ENCODE assay signal across 8 mouse cellular contexts in the genomic region with DNA sequence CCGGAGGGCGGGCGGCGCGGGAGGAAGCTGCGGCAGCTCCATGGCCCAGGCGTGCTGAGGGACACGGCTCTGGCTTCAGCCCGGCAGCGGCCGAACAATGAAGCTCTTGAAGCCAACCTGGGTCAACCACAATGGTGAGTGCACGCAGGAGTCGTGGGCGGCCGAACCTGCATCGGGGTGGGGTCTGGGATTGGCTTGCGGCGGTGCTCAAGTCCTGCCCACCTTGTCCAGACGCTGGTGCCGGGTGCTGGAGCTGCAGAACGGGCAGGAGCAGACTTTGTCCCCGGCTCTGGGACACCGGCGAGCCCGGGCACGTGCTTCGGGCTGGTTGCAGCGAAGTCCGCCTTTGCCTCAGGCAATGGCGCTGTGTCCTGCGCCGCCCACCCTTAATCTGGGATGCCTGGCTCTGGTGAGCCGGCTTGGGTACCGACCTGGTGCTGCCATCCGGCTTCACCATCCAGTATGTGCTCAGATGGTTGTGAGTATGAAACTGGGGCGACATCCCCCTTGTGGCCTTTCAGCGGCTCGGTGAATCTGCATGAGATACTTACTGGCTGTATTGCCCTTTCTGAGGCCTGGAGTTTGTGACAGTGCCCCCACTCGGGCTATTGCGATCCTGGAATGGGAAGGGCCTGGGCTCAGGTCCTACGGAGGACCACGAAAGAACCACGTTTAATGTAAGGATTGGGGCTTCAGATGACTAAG. TPM values are rescaled to one million over a fixed set of nuclear protein-coding genes. Genes with fewer than 3 reads are reported as not detected.
A peak's percentile ranks its signal among the peaks of the same experiment; 100 is the strongest.
DNase-seq lines count a peak whose midpoint lies in the region; ATAC-seq lines count a peak whose summit lies in the region.

No protein-coding gene starts in this region.

- peaks cover 15% of the 10 kb centered on the region for H3K4me1 ChIP-seq in embryonic facial prominence, embryonic 15.5 days
- no peaks in the 10 kb centered on the region; the same call in 1 of the 2 replicates for H3K4me1 ChIP-seq in heart, embryonic 11.5 days (ENCODE audit: control insufficient read depth, insufficient read depth, low read length)
- H3K4me1 ChIP-seq in kidney, embryonic 15.5 days, result peaks cover 28% of the 10 kb centered on the region
- H3K4me1 ChIP-seq in liver, embryonic 11.5 days (replicated peaks; ENCODE audit: control insufficient read depth, insufficient read depth, low read length), result peaks cover 9% of the 10 kb centered on the region
- H3K4me1 ChIP-seq in stomach, embryonic 15.5 days, result peaks cover 11% of the 10 kb centered on the region

- H3K4me3 ChIP-seq in embryonic facial prominence, embryonic 15.5 days (replicated peaks), result peak overlapping the region; percentile 98
- peak overlapping the region; percentile 84 for H3K4me3 ChIP-seq in heart, embryonic 11.5 days (ENCODE audit: low read depth, low read length)
- H3K4me3 ChIP-seq in kidney, embryonic 15.5 days (replicated peaks), result peak overlapping the region; percentile 86
- H3K4me3 ChIP-seq in liver, embryonic 11.5 days (ENCODE audit: low read depth, low read length), result peak overlapping the region; percentile 89
- peak overlapping the region; percentile 93 for H3K4me3 ChIP-seq in stomach, embryonic 15.5 days (replicated peaks)

- H3K36me3 ChIP-seq in embryonic facial prominence, embryonic 15.5 days, result peaks cover 18% of the 10 kb centered on the region
- peaks cover 23% of the 10 kb centered on the region for H3K36me3 ChIP-seq in heart, embryonic 11.5 days (ENCODE audit: control insufficient read depth, insufficient read depth, low read length)
- H3K36me3 ChIP-seq in kidney, embryonic 15.5 days, result peaks cover 54% of the 10 kb centered on the region
- peaks cover 14% of the 10 kb centered on the region for H3K36me3 ChIP-seq in liver, embryonic 11.5 days (ENCODE audit: control insufficient read depth, insufficient read depth, low read length)
- H3K36me3 ChIP-seq in stomach, embryonic 15.5 days, result peaks cover 10% of the 10 kb centered on the region

- peak overlapping the region; percentile 85 for H3K9ac ChIP-seq in embryonic facial prominence, embryonic 15.5 days
- peak overlapping the region; percentile 72 for H3K9ac ChIP-seq in heart, embryonic 11.5 days (ENCODE audit: low read depth, low read length)
- peak overlapping the region; percentile 96 for H3K9ac ChIP-seq in kidney, embryonic 15.5 days
- peak overlapping the region; percentile 93 for H3K9ac ChIP-seq in liver, embryonic 11.5 days (ENCODE audit: low read depth, low read length)
- H3K9ac ChIP-seq in stomach, embryonic 15.5 days, result peak overlapping the region; percentile 87

- peak overlapping the region; percentile 83 for H3K4me2 ChIP-seq in embryonic facial prominence, embryonic 15.5 days (replicated peaks)
- H3K4me2 ChIP-seq in heart, embryonic 11.5 days, result peak overlapping the region; percentile 68
- H3K4me2 ChIP-seq in kidney, embryonic 15.5 days, result peak overlapping the region; percentile 80
- peak overlapping the region; percentile 84 for H3K4me2 ChIP-seq in liver, embryonic 11.5 days
- H3K4me2 ChIP-seq in stomach, embryonic 15.5 days, result peak overlapping the region; percentile 80

- ATAC-seq in embryonic facial prominence, embryonic 15.5 days (ENCODE audit: insufficient number of reproducible peaks, low FRiP score, low TSS enrichment, low read depth), result peak; percentile 15; the same call in 1 of the 2 replicates
- ATAC-seq in heart, embryonic 11.5 days (replicated peaks; ENCODE audit: insufficient number of reproducible peaks, low FRiP score, low TSS enrichment), result peak; percentile 44
- peak; percentile 41 for ATAC-seq in kidney, embryonic 15.5 days (replicated peaks; ENCODE audit: low FRiP score)
- ATAC-seq in liver, embryonic 11.5 days (replicated peaks; ENCODE audit: low FRiP score), result peak; percentile 32
- ATAC-seq in monocyte, adult 5-6 weeks (replicated peaks; ENCODE audit: insufficient number of reproducible peaks, low FRiP score, low TSS enrichment, poor library complexity, severe bottlenecking), result 0 out of 2 replicates have a peak, but pooled peaks have one; percentile 10
- ATAC-seq in stomach, embryonic 15.5 days (ENCODE audit: insufficient read depth, low FRiP score, low read depth), result peak; percentile 5; the same call in 1 of the 2 replicates

- peak overlapping the region; percentile 97 for H3K27ac ChIP-seq in embryonic facial prominence, embryonic 15.5 days (replicated peaks)
- peak overlapping the region; percentile 89 for H3K27ac ChIP-seq in heart, embryonic 11.5 days (ENCODE audit: low read depth, low read length)
- peak overlapping the region; percentile 97 for H3K27ac ChIP-seq in kidney, embryonic 15.5 days
- H3K27ac ChIP-seq in liver, embryonic 11.5 days (ENCODE audit: low read depth, low read length), result peak overlapping the region; percentile 96
- H3K27ac ChIP-seq in stomach, embryonic 15.5 days, result peak overlapping the region; percentile 97

- under 1% methylated on average over 41 of the region's 43 CpGs for WGBS in embryonic facial prominence, embryonic 15.5 days
- under 1% methylated on average over 43 of the region's 43 CpGs for WGBS in heart, embryonic 11.5 days (ENCODE audit: insufficient replicate concordance)
- WGBS in kidney, embryonic 15.5 days, result 1% methylated on average over 42 of the region's 43 CpGs
- 0% methylated on average over 41 of the region's 43 CpGs for WGBS in liver, embryonic 11.5 days
- WGBS in stomach, embryonic 15.5 days, result under 1% methylated on average over 43 of the region's 43 CpGs

- no peaks in the 10 kb centered on the region for H3K9me3 ChIP-seq in embryonic facial prominence, embryonic 15.5 days (replicated peaks)
- no peaks in the 10 kb centered on the region for H3K9me3 ChIP-seq in heart, embryonic 11.5 days (replicated peaks; ENCODE audit: control insufficient read depth, low read length)
- no peaks in the 10 kb centered on the region for H3K9me3 ChIP-seq in kidney, embryonic 15.5 days (replicated peaks)
- H3K9me3 ChIP-seq in liver, embryonic 11.5 days (ENCODE audit: control insufficient read depth, low read length), result no peaks in the 10 kb centered on the region
- H3K9me3 ChIP-seq in stomach, embryonic 15.5 days, result no peaks in the 10 kb centered on the region

- no peaks in the 10 kb centered on the region for H3K27me3 ChIP-seq in embryonic facial prominence, embryonic 15.5 days
- no peaks in the 10 kb centered on the region for H3K27me3 ChIP-seq in heart, embryonic 11.5 days (ENCODE audit: control insufficient read depth, insufficient read depth, low read length)
- no peaks in the 10 kb centered on the region for H3K27me3 ChIP-seq in kidney, embryonic 15.5 days
- H3K27me3 ChIP-seq in liver, embryonic 11.5 days (replicated peaks; ENCODE audit: control insufficient read depth, insufficient read depth, low read length), result no peaks in the 10 kb centered on the region
- H3K27me3 ChIP-seq in stomach, embryonic 15.5 days (replicated peaks), result no peaks in the 10 kb centered on the region

- DNase-seq in B cell, adult 2 months, result peak; percentile 69 to 70
- peak; percentile 71 for DNase-seq in adrenal gland, postnatal 14 days
- peak; percentile 78 for DNase-seq in liver, embryonic 11.5 days (ENCODE audit: low spot score)

RNA-seq across cellular contexts. Expression of a gene that starts 0.7 kb away (rescaled TPM):
- total RNA-seq in adrenal gland, postnatal 14 days (2021), result 36.8 and 38.8 TPM in 2 replicates
- 12.4 and 12.6 TPM in 2 replicates for polyA plus RNA-seq in embryonic facial prominence, embryonic 15.5 days (2015; fragmentation: Nextera tagmentation; extraction: Ambion mirVana)
- polyA plus RNA-seq in heart, embryonic 11.5 days (2014; fragmentation: Nextera tagmentation; extraction: Ambion mirVana), result 9.2 and 9.8 TPM in 2 replicates
- 14.6 and 15.6 TPM in 2 replicates for polyA plus RNA-seq in kidney, embryonic 15.5 days (2015; fragmentation: Nextera tagmentation; extraction: Ambion mirVana)
- 9.4 and 13.1 TPM in 2 replicates for polyA plus RNA-seq in liver, embryonic 11.5 days (2014; fragmentation: Nextera tagmentation; extraction: Ambion mirVana)
- 23.1 to 52.8 TPM (median 34.3 TPM) in 3 replicates for total RNA-seq in monocyte, adult 5-6 weeks (2017)
- 13.4 and 13.5 TPM in 2 replicates for polyA plus RNA-seq in stomach, embryonic 15.5 days (2015; fragmentation: Nextera tagmentation; extraction: Ambion mirVana)

RNA-seq across cellular contexts. Expression of a gene that starts 0.9 kb away (rescaled TPM):
- total RNA-seq in adrenal gland, postnatal 14 days (2021), result 57.0 and 62.0 TPM in 2 replicates
- 84.3 and 88.7 TPM in 2 replicates for polyA plus RNA-seq in embryonic facial prominence, embryonic 15.5 days (2015; fragmentation: Nextera tagmentation; extraction: Ambion mirVana)
- polyA plus RNA-seq in heart, embryonic 11.5 days (2014; fragmentation: Nextera tagmentation; extraction: Ambion mirVana), result 93.8 and 105 TPM in 2 replicates
- 101 and 108 TPM in 2 replicates for polyA plus RNA-seq in kidney, embryonic 15.5 days (2015; fragmentation: Nextera tagmentation; extraction: Ambion mirVana)
- polyA plus RNA-seq in liver, embryonic 11.5 days (2014; fragmentation: Nextera tagmentation; extraction: Ambion mirVana), result 134 and 136 TPM in 2 replicates
- 46.0 to 91.3 TPM (median 63.6 TPM) in 3 replicates for total RNA-seq in monocyte, adult 5-6 weeks (2017)
- 97.6 and 105 TPM in 2 replicates for polyA plus RNA-seq in stomach, embryonic 15.5 days (2015; fragmentation: Nextera tagmentation; extraction: Ambion mirVana)

RNA-seq across cellular contexts. Expression of a gene that starts 41.2 kb away (rescaled TPM):
- total RNA-seq in adrenal gland, postnatal 14 days (2021), result 1.8 and 5.6 TPM in 2 replicates
- not detected in 2 replicates for polyA plus RNA-seq in embryonic facial prominence, embryonic 15.5 days (2015; fragmentation: Nextera tagmentation; extraction: Ambion mirVana)
- not detected in 2 replicates for polyA plus RNA-seq in heart, embryonic 11.5 days (2014; fragmentation: Nextera tagmentation; extraction: Ambion mirVana)
- not detected in 2 replicates for polyA plus RNA-seq in kidney, embryonic 15.5 days (2015; fragmentation: Nextera tagmentation; extraction: Ambion mirVana)
- polyA plus RNA-seq in liver, embryonic 11.5 days (2014; fragmentation: Nextera tagmentation; extraction: Ambion mirVana), result 0.11 TPM in 1 of 2 replicates, not detected in the other
- total RNA-seq in monocyte, adult 5-6 weeks (2017), result 3.1 to 5.0 TPM in 2 of 3 replicates, not detected in the other
- not detected in 2 replicates for polyA plus RNA-seq in stomach, embryonic 15.5 days (2015; fragmentation: Nextera tagmentation; extraction: Ambion mirVana)

RNA-seq across cellular contexts. Expression of a gene that starts 41.2 kb away (rescaled TPM):
- total RNA-seq in adrenal gland, postnatal 14 days (2021), result 15.4 and 19.3 TPM in 2 replicates
- polyA plus RNA-seq in embryonic facial prominence, embryonic 15.5 days (2015; fragmentation: Nextera tagmentation; extraction: Ambion mirVana), result 46.5 and 50.6 TPM in 2 replicates
- 32.3 and 35.6 TPM in 2 replicates for polyA plus RNA-seq in heart, embryonic 11.5 days (2014; fragmentation: Nextera tagmentation; extraction: Ambion mirVana)
- 41.3 and 47.7 TPM in 2 replicates for polyA plus RNA-seq in kidney, embryonic 15.5 days (2015; fragmentation: Nextera tagmentation; extraction: Ambion mirVana)
- 41.9 and 51.5 TPM in 2 replicates for polyA plus RNA-seq in liver, embryonic 11.5 days (2014; fragmentation: Nextera tagmentation; extraction: Ambion mirVana)
- total RNA-seq in monocyte, adult 5-6 weeks (2017), result 26.2 to 49.7 TPM (median 26.5 TPM) in 3 replicates
- polyA plus RNA-seq in stomach, embryonic 15.5 days (2015; fragmentation: Nextera tagmentation; extraction: Ambion mirVana), result 45.2 and 53.6 TPM in 2 replicates

Comparison
In these comparisons a context has a peak if more than half of its experiments do, and no peak if none do; other contexts are left out.
1. Peak in every context shown above with its lines: DNase-seq, ATAC-seq, H3K4me3 ChIP-seq and H3K27ac ChIP-seq.